In genomic region chr6:149094555-149094954, GRCm38 (mm10) we compare ENCODE assay signal across 21 mouse cellular contexts. TPM values are rescaled to one million over a fixed set of nuclear protein-coding genes. Genes with fewer than 3 reads are reported as not detected.
"Had no signal": no experiment of that assay in that cellular context is flagged by ENCODE, and none has a peak within 500 bp of the region (broad histone marks: within the 10 kb centered on the region; RNA-seq: fewer than 3 reads in every experiment).

No protein-coding gene starts in this region.

- DNase-seq: lung, adult 18-20 months; lung, embryonic 14.5 days; lung, postnatal 10 days; lung, postnatal 4 days; right cerebral cortex, postnatal 14 days; thymus, adult 2 months; thymus, postnatal 25 days had no signal

- H3K4me3 ChIP-seq: midbrain, embryonic 10.5 days; midbrain, embryonic 12.5 days; neural tube, embryonic 12.5 days; stomach, embryonic 15.5 days had no signal

- H3K9me3 ChIP-seq: midbrain, embryonic 10.5 days; midbrain, embryonic 12.5 days; neural tube, embryonic 12.5 days; stomach, embryonic 15.5 days had no signal

- H3K36me3 ChIP-seq: midbrain, embryonic 12.5 days; neural tube, embryonic 12.5 days; stomach, embryonic 15.5 days had no signal

- H3K4me2 ChIP-seq: lung, embryonic 14.5 days; midbrain, embryonic 12.5 days; neural tube, embryonic 12.5 days; stomach, embryonic 15.5 days had no signal

- H3K27me3 ChIP-seq: midbrain, embryonic 12.5 days; neural tube, embryonic 12.5 days; stomach, embryonic 15.5 days had no signal

- H3K4me1 ChIP-seq: stomach, embryonic 15.5 days had no signal

- H3K27ac ChIP-seq: midbrain, embryonic 10.5 days; midbrain, embryonic 12.5 days; neural tube, embryonic 12.5 days; stomach, embryonic 15.5 days; stomach, postnatal 0 days had no signal

- H3K9ac ChIP-seq: lung, embryonic 14.5 days; midbrain, embryonic 12.5 days; neural tube, embryonic 12.5 days; stomach, embryonic 15.5 days had no signal

RNA-seq across cellular contexts. Expression of gene Gm10203, which starts 35.4 kb away (rescaled TPM):
- total RNA-seq: megakaryocyte, adult 5-6 weeks; megakaryocyte-erythroid progenitor cell, adult 5-6 weeks; neutrophil, adult 5-6 weeks had no signal
- polyA plus RNA-seq: liver, embryonic 16.5 days; lung, embryonic 14.5 days; lung, embryonic 16.5 days; midbrain, embryonic 10.5 days; midbrain, embryonic 12.5 days; midbrain, embryonic 14.5 days; midbrain, embryonic 16.5 days; neural tube, embryonic 12.5 days; neural tube, embryonic 14.5 days; stomach, embryonic 15.5 days; stomach, postnatal 0 days; testis, adult 2 months; thymus, adult 2 months had no signal
